Comparison of ENCODE assay signal across 13 mouse cellular contexts in genomic region chr1:37122798-37123197, GRCm38 (mm10).
A peak's percentile ranks its signal among the peaks of the same experiment; 100 is the strongest.
DNase-seq lines count a peak whose midpoint lies in the region; ATAC-seq and TF ChIP-seq lines count a peak whose summit lies in the region.
"Had no signal": no experiment of that assay in that cellular context is flagged by ENCODE, and none has a peak within 500 bp of the region (broad histone marks: within the 10 kb centered on the region; RNA-seq: fewer than 3 reads in every experiment).

No protein-coding gene starts in this region.

- ATAC-seq in kidney, postnatal 0 days (replicated peaks; ENCODE audit: low FRiP score, low read depth), result no peak
- peak; percentile 74 for ATAC-seq in forebrain, embryonic 14.5 days
- peak; percentile 74 for ATAC-seq in midbrain, embryonic 13.5 days
- ATAC-seq: CD4-positive, CD25-positive, alpha-beta regulatory T cell, adult 4 months had no signal

- 60% methylated on average over 3 of the region's 3 CpGs for WGBS in kidney, postnatal 0 days
- WGBS in forebrain, embryonic 14.5 days, result 46% methylated on average over 3 of the region's 3 CpGs
- 17% methylated on average over 3 of the region's 3 CpGs for WGBS in midbrain, embryonic 13.5 days

- no peaks in the 10 kb centered on the region for H3K9me3 ChIP-seq in kidney, postnatal 0 days (replicated peaks; ENCODE audit: low read length)
- no peaks in the 10 kb centered on the region for H3K9me3 ChIP-seq in forebrain, embryonic 14.5 days (replicated peaks; ENCODE audit: control insufficient read depth, low read length)
- no peaks in the 10 kb centered on the region for H3K9me3 ChIP-seq in midbrain, embryonic 13.5 days
- H3K9me3 ChIP-seq: heart, embryonic 15.5 days; kidney, embryonic 15.5 days; liver, embryonic 15.5 days had no signal

- H3K4me3 ChIP-seq in kidney, postnatal 0 days (replicated peaks; ENCODE audit: low read depth, low read length), result no peak overlapping the region
- H3K4me3 ChIP-seq in forebrain, embryonic 14.5 days (ENCODE audit: low read depth, low read length), result no peak overlapping the region
- H3K4me3 ChIP-seq in midbrain, embryonic 13.5 days (replicated peaks), result no peak overlapping the region
- H3K4me3 ChIP-seq: heart, embryonic 15.5 days; kidney, embryonic 15.5 days; liver, embryonic 15.5 days had no signal

- no peaks in the 10 kb centered on the region for H3K4me1 ChIP-seq in kidney, postnatal 0 days (replicated peaks; ENCODE audit: insufficient read depth, low read length)
- H3K4me1 ChIP-seq in forebrain, embryonic 14.5 days (ENCODE audit: control insufficient read depth, insufficient read depth, low read length), result peaks cover 8% of the 10 kb centered on the region; the same call in 1 of the 2 replicates
- H3K4me1 ChIP-seq in midbrain, embryonic 13.5 days (replicated peaks), result peaks cover 24% of the 10 kb centered on the region
- H3K4me1 ChIP-seq: heart, embryonic 15.5 days; liver, embryonic 15.5 days had no signal

- no peak overlapping the region for H3K4me2 ChIP-seq in kidney, postnatal 0 days (ENCODE audit: low read length)
- no peak overlapping the region for H3K4me2 ChIP-seq in forebrain, embryonic 14.5 days (ENCODE audit: low read length)
- no peak overlapping the region for H3K4me2 ChIP-seq in midbrain, embryonic 13.5 days (replicated peaks)
- H3K4me2 ChIP-seq: heart, embryonic 15.5 days; kidney, embryonic 15.5 days; liver, embryonic 15.5 days had no signal

- no peak for TF ChIP-seq CTCF in kidney, postnatal 0 days (IDR thresholded peaks at IDR 0.05; ENCODE audit: low read depth)

- H3K36me3 ChIP-seq in kidney, postnatal 0 days (ENCODE audit: insufficient read depth, low read length), result no peaks in the 10 kb centered on the region
- no peaks in the 10 kb centered on the region for H3K36me3 ChIP-seq in forebrain, embryonic 14.5 days (ENCODE audit: control insufficient read depth, insufficient read depth, low read length)
- H3K36me3 ChIP-seq in midbrain, embryonic 13.5 days, result no peaks in the 10 kb centered on the region
- H3K36me3 ChIP-seq: heart, embryonic 15.5 days; kidney, embryonic 15.5 days; liver, embryonic 15.5 days had no signal

- no peak overlapping the region for H3K27ac ChIP-seq in kidney, postnatal 0 days
- H3K27ac ChIP-seq in forebrain, embryonic 14.5 days (ENCODE audit: low read depth, low read length), result no peak overlapping the region
- no peak overlapping the region for H3K27ac ChIP-seq in midbrain, embryonic 13.5 days
- H3K27ac ChIP-seq: heart, embryonic 15.5 days; kidney, embryonic 15.5 days; liver, embryonic 15.5 days had no signal

- no peaks in the 10 kb centered on the region for H3K27me3 ChIP-seq in kidney, postnatal 0 days (ENCODE audit: insufficient read depth, low read length)
- no peaks in the 10 kb centered on the region for H3K27me3 ChIP-seq in forebrain, embryonic 14.5 days (replicated peaks; ENCODE audit: control insufficient read depth, insufficient read depth, low read length)
- no peaks in the 10 kb centered on the region for H3K27me3 ChIP-seq in midbrain, embryonic 13.5 days
- H3K27me3 ChIP-seq: heart, embryonic 15.5 days; kidney, embryonic 15.5 days; liver, embryonic 15.5 days had no signal

- DNase-seq in kidney, postnatal 0 days (ENCODE audit: low spot score), result peak; percentile 50
- DNase-seq in kidney, postnatal 25 days, result no peak
- DNase-seq in embryo, embryonic 10.5 days (ENCODE audit: low spot score), result peak; percentile 31
- DNase-seq in forebrain, embryonic 14.5 days (ENCODE audit: low spot score), result peak; percentile 74
- DNase-seq in frontal cortex, adult 2 months (ENCODE audit: extremely low spot score in 1 of 2, low spot score in 1 of 2), result no peak
- no peak for DNase-seq in cerebellum, adult 8-10 months
- DNase-seq: cerebellum, adult 11-12 months; lung, postnatal 36 days had no signal

- H3K9ac ChIP-seq in kidney, postnatal 0 days (ENCODE audit: low read depth, low read length), result no peak overlapping the region
- no peak overlapping the region for H3K9ac ChIP-seq in forebrain, embryonic 14.5 days (ENCODE audit: low read length)
- no peak overlapping the region for H3K9ac ChIP-seq in midbrain, embryonic 13.5 days (replicated peaks)
- H3K9ac ChIP-seq: heart, embryonic 15.5 days; kidney, embryonic 15.5 days; liver, embryonic 15.5 days had no signal

Comparison
In these comparisons a context has a peak if more than half of its experiments do, and no peak if none do; other contexts are left out.
1. DNase-seq: peak in kidney, postnatal 0 days (single experiment), embryo, embryonic 10.5 days (single experiment) and forebrain, embryonic 14.5 days (single experiment); none in kidney, postnatal 25 days (0 of 2), frontal cortex, adult 2 months (0 of 2) and cerebellum, adult 8-10 months (single experiment).